Mouse (Mus musculus) midbrain, embryonic 16.5 days (tissue): Measurements from ENCODE around the gene Hip1. TPM values are rescaled to one million over a fixed set of nuclear protein-coding genes. Genes with fewer than 3 reads are reported as not detected.
"Not testable (repeated sequence)": the region's sequence is repeated elsewhere in the genome, so short reads cannot be mapped to it uniquely, and the experiment has no call there.

Experiments used
- ATAC-seq: fragments of 200-750 bp; cut with Nextera tagmentation; 2 replicates; pipeline ENCODE4 v1.8.0; 2017; ENCODE audit warnings: moderate TSS enrichment
- H3K27ac ChIP-seq: fragments of 300-500 bp; sonication (generic); 2 replicates; pipeline ENCODE4 v1.5.1; 2014; ENCODE audit warnings: mild to moderate bottlenecking, low read length, mixed read lengths
- H3K27me3 ChIP-seq: fragments of 300-500 bp; sonication (generic); 2 replicates; pipeline ENCODE4 v1.6.1; 2014; ENCODE audit warnings: low read depth, low read length, mixed read lengths; ENCODE audit not compliant: control insufficient read depth, insufficient read depth
- H3K36me3 ChIP-seq: fragments of 300-500 bp; sonication (generic); 2 replicates; pipeline ENCODE4 v1.6.1; 2014; ENCODE audit warnings: mild to moderate bottlenecking, low read length, moderate library complexity, mixed read lengths; ENCODE audit not compliant: control insufficient read depth, insufficient read depth
- H3K4me1 ChIP-seq: fragments of 300-500 bp; sonication (generic); 2 replicates; pipeline ENCODE4 v1.6.1; 2014; ENCODE audit warnings: mild to moderate bottlenecking, low read length, mixed read lengths; ENCODE audit not compliant: control insufficient read depth, insufficient read depth
- H3K4me2 ChIP-seq: fragments of 300-500 bp; sonication (generic); 2 replicates; pipeline ENCODE4 v1.6.1; 2014; ENCODE audit warnings: mild to moderate bottlenecking, low read length, mixed read lengths
- H3K4me3 ChIP-seq: fragments of 300-500 bp; sonication (generic); 2 replicates; pipeline ENCODE4 v1.5.1; 2014; ENCODE audit warnings: low read depth, mild to moderate bottlenecking, low read length, moderate library complexity, mixed read lengths
- H3K9ac ChIP-seq: fragments of 300-500 bp; sonication (generic); 2 replicates; pipeline ENCODE4 v1.6.1; 2014; ENCODE audit warnings: low read depth, low read length, mixed read lengths
- H3K9me3 ChIP-seq: fragments of 300-500 bp; sonication (generic); replicated peaks from 2 replicates; pipeline ENCODE4 v1.6.1; 2014; ENCODE audit warnings: mild to moderate bottlenecking, low read length, mixed read lengths; ENCODE audit not compliant: control insufficient read depth, poor library complexity, severe bottlenecking
- WGBS: fragments of 180-500 bp; shearing (Covaris S2); extraction: QIAGEN DNeasy Blood & Tissue Kit; methylation state at CpG from one replicate; pipeline ENCODE4 v1.1.7; 2014; 5-methylcytosine and 5-hydroxymethylcytosine counted together
- polyA plus RNA-seq: library from polyadenylated mRNA; unstranded; fragments of >200 nt; fragmentation: Nextera tagmentation; extraction: Ambion mirVana; gene quantifications from 2 replicates; pipeline ENCODE4 v1.2.1, GENCODE M21; 2015

Gene Hip1
- polyA plus RNA-seq, 1 experiment from 2014 or later, result 39.7 TPM

DNA sequence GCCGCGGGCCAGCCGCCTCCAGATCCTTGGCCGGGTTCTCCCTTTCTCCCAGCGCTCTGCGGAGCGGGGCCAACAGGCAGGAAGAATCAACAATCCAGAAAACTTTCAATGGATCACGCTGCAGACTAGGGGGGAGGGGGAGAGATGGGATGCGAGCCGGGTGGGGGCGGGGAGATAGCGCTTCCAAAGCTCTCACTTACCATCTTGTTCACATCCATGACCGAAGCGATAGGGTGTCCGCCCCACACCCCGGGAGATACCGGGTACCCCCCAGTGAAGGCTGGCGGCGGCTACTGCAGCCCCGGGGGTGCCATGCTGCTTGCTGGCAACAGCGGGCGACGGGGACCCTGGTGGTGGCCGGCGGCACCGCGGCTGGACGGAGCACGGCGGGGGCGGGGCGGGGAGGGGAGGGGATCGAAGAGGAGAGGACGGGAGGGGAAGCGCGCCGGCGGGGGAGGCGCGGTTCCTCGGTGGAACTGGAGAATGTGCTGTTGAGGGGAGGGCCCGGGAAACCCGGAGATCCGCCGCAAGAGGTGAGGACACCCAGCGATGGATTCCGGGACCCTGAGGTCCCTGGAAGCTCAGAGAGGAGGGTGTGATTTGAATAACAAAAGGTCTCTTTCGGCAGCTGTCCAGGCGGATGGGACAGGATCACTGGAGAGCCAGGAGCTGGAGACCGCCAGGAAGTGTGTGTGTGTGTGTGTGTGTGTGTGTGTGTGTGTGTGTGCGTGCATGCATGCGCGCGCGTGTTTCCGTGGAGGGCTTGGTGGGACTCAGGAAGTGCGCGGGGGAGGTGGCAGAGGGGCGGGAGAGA is 55.8 kb downstream of the Hip1 start:
- ATAC-seq, result peak; percentile 81
- Histone ChIP-seq H3K4me3 (peak overlapping the region; percentile 61), H3K27ac (peak overlapping the region; percentile 90), H3K4me2 (peak overlapping the region; percentile 95), H3K9me3 (no peaks in the 10 kb centered on the region), H3K9ac (peak overlapping the region; percentile 82), H3K36me3 (no peaks in the 10 kb centered on the region), H3K4me1 (peaks cover 16% of the 10 kb centered on the region), H3K27me3 (no peaks in the 10 kb centered on the region)
- WGBS, result 1% methylated on average over 46 of the region's 59 CpGs

DNA sequence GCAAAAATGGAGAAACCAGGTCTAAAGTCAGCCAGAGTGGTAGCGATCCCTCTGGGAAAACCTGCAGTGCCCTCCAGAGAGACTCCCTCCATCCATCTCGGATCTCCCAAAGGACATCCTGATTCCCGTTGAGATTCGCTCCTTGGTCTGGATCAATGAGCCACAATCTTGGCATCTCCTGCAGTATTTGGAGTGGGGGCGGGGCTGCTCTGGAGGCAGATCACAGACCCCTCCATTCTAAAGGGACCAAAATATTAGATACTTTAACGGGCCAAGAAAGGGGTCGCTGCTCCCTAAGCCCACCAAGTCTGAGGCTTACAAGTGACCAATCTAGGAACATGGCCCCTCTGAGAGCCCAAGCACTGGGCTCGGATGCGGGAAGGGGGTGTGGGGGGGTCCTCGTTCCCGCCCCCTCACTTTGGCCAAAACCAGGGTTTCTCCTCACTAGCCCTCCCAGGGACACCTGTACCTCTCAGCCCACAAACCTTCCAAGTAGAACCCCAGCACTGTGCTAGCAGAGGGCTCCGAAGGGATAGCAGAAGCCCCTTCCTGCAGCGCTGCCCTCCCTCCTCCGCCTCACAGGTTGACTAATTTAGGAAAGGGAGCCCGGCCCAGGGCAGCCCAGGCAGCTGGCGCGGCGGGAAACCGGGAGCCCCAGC is 56.6 kb downstream of the Hip1 start:
- peak overlapping the region; percentile 61 for H3K4me3 ChIP-seq
- H3K27me3 ChIP-seq, result no peaks in the 10 kb centered on the region
- peak; percentile 5 for ATAC-seq
- H3K9ac ChIP-seq, result peak overlapping the region; percentile 82
- peak overlapping the region; percentile 90 for H3K27ac ChIP-seq
- no peaks in the 10 kb centered on the region for H3K36me3 ChIP-seq
- H3K4me1 ChIP-seq, result peaks cover 16% of the 10 kb centered on the region
- peak overlapping the region; percentile 95 for H3K4me2 ChIP-seq
- no peaks in the 10 kb centered on the region for H3K9me3 ChIP-seq
- WGBS, result under 1% methylated on average over 19 of the region's 19 CpGs

DNA sequence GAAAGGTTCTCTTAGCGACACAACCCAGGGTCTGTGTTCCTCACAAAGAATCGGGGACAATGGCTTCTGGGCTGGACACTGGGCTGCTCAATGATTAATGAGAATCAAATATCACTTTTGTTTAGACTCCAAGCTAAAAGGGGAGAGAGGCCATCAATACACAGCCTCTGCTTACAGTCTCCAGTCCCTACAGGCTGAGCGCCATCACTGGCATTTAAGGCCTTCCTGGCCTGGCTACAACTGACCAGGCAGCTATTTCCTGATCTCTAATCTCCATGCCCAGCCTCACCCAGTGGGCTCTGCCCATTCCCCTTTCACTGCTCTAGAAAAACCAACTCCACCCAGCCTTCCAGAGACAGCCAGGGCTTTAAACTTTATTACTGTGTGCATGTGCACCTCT is 59.6 kb downstream of the Hip1 start:
- WGBS, result 84% methylated on average over 3 of the region's 3 CpGs

DNA sequence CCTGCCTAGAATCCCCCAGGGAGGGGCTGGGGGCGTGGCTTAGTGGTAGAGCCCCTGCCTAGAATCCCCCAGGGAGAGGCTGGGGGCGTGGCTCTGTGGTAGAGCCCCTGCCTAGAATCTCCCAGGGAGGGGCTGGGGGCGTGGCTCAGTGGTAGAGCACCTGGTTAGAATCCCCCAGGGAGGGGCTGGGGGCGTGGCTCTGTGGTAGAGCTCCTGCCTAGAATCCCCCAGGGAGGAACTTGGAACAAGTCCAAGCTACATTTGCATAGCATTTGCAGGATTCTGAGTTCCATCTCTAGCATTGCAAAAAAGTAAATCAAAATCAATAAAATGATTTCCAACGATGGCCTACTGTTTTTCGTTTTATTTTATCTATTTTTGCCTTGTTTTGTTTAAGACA is 61.1 kb downstream of the Hip1 start:
- not testable (repeated sequence) for H3K27ac ChIP-seq, H3K4me1 ChIP-seq, H3K9me3 ChIP-seq, H3K4me2 ChIP-seq, H3K9ac ChIP-seq, H3K27me3 ChIP-seq, ATAC-seq, H3K36me3 ChIP-seq, H3K4me3 ChIP-seq
- 95% methylated on average over 6 of the region's 6 CpGs for WGBS

More for the DNA sequence above, 59.6 kb downstream of the Hip1 start:
- no peaks in the 10 kb centered on the region for H3K9me3 ChIP-seq
- ATAC-seq, result no peak
- peaks cover 16% of the 10 kb centered on the region for H3K4me1 ChIP-seq
- no peak overlapping the region for H3K4me3 ChIP-seq
- no peaks in the 10 kb centered on the region for H3K27me3 ChIP-seq
- no peak overlapping the region for H3K9ac ChIP-seq
- no peak overlapping the region for H3K27ac ChIP-seq
- no peak overlapping the region for H3K4me2 ChIP-seq
- H3K36me3 ChIP-seq, result no peaks in the 10 kb centered on the region; the same call in 1 of the 2 replicates

DNA sequence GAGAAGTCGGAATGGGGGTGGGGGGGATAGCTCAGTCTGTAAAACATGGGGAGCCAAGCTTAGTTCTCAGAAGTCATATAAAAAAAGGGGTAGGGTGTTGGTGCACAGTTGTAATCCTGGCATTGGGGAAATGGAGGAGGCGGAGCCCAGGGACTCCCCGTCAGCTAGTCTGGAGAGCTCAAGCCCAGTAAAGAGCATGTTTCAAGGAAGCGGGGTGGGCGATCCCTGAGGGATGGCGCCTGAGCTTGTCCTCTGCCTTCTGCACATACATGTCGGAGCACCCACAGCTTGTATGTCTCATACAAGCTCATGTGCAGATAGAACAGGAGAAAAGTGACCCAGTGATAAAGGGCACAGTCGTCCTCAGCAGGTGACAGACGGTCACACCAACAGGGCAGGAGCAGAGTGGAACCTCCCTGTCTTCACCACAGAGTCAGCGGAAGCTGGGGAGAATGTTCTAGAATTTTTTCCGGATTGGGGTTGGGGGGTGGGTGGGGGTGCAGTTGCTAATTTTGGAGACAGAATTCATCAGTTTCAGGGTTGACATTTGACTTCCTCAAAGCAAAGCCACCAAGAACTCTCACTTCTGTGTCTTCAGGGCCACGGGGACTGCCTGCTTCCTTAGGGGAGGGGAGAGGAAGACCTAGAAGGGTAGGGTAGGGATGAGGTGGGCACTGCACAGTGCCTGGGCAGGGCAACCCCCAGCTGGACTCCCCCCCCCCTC is 65.9 kb downstream of the Hip1 start:
- H3K27ac ChIP-seq, result no peak overlapping the region
- H3K27me3 ChIP-seq, result no peaks in the 10 kb centered on the region
- H3K9me3 ChIP-seq, result no peaks in the 10 kb centered on the region
- no peak overlapping the region for H3K4me2 ChIP-seq
- peaks cover 2% of the 10 kb centered on the region; the same call in 1 of the 2 replicates for H3K36me3 ChIP-seq
- 94% methylated on average over 12 of the region's 12 CpGs for WGBS
- H3K4me3 ChIP-seq, result no peak overlapping the region
- ATAC-seq, result no peak
- H3K9ac ChIP-seq, result no peak overlapping the region
- no peaks in the 10 kb centered on the region for H3K4me1 ChIP-seq

DNA sequence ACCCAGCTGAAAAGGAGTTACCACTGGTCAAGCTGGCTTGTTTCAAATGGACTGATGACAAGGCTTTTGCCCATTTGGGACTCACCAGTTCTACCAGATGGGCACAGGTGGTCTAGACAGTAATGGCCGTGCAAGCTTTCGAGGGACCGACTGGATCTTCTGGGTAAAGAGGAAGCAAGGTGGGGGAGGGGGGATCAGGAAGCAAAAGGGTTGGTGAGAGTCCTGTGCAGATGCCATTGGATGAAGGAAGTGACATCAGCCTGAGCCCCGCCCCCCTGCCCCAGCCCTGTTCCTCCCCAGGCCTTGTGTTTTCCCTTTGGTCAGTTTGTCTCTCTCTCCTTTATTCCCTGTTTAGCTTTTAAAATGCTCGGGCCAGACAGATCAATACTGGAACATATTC is 68.7 kb downstream of the Hip1 start:
- peaks cover 2% of the 10 kb centered on the region; the same call in 1 of the 2 replicates for H3K36me3 ChIP-seq
- H3K27ac ChIP-seq, result no peak overlapping the region
- no peak overlapping the region for H3K4me2 ChIP-seq
- H3K4me1 ChIP-seq, result no peaks in the 10 kb centered on the region
- 85% methylated on average over 5 of the region's 5 CpGs for WGBS
- H3K27me3 ChIP-seq, result no peaks in the 10 kb centered on the region
- H3K4me3 ChIP-seq, result no peak overlapping the region
- H3K9ac ChIP-seq, result no peak overlapping the region
- no peak for ATAC-seq
- no peaks in the 10 kb centered on the region for H3K9me3 ChIP-seq

DNA sequence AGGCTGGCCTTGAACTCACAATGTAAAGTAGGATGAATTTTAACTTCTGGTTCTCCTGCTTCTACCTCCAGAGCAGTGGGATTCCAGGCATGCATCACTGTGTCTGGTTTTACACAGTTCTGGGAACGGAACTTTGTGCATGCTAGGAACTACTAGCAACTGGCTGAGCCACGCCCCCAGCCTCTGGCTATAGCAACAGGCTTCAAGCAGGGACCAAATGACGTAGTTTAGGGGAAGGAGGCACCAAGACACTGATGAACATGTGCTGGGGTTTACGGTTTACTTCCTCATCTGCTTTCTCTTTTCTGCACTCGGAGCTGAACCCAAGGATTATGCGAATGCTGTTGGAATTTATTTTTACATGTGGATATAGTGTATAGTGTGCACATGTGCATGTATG is 72.5 kb downstream of the Hip1 start:
- Histone ChIP-seq H3K4me1 (no peaks in the 10 kb centered on the region), H3K36me3 (peaks cover 2% of the 10 kb centered on the region; the same call in 1 of the 2 replicates), H3K27me3 (no peaks in the 10 kb centered on the region), H3K9me3 (no peaks in the 10 kb centered on the region), H3K4me2 (no peak overlapping the region), H3K4me3 (no peak overlapping the region), H3K27ac (no peak overlapping the region), H3K9ac (no peak overlapping the region)
- ATAC-seq, result no peak
- WGBS, result 95% methylated on average over 6 of the region's 6 CpGs

DNA sequence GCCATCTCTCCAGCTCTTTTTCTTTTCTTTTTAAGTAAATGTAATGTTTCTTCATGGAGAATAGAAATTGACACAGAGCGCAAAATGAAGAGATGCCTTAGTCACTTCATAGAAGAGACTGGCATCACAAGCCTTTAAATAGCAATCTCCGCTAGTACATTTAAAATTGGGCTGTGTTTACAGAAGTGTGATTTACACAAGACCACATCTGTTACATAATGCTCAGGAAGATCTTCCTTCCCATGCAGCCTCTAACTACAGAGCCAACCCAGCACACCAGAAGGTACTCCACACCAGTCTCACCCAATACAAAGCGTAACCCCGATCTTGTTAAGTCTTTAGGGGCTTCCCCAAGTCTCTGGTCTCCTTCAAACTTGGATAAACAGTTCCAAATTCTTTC is 73.2 kb downstream of the Hip1 start:
- WGBS, result 98% methylated on average over 4 of the region's 4 CpGs
- Histone ChIP-seq H3K4me3 (no peak overlapping the region), H3K9me3 (no peaks in the 10 kb centered on the region), H3K9ac (no peak overlapping the region), H3K4me1 (no peaks in the 10 kb centered on the region), H3K27me3 (no peaks in the 10 kb centered on the region), H3K27ac (no peak overlapping the region), H3K4me2 (no peak overlapping the region), H3K36me3 (peaks cover 2% of the 10 kb centered on the region; the same call in 1 of the 2 replicates)
- ATAC-seq, result no peak
